Mouse (Mus musculus): Measurements from ENCODE around the gene Rps19. TPM values are rescaled to one million over a fixed set of nuclear protein-coding genes. Genes with fewer than 3 reads are reported as not detected.

The Rps19 gene
- total and polyA plus RNA-seq, 3 experiments = 1,739 to 4,140 (median 2,094) TPM

DNA sequence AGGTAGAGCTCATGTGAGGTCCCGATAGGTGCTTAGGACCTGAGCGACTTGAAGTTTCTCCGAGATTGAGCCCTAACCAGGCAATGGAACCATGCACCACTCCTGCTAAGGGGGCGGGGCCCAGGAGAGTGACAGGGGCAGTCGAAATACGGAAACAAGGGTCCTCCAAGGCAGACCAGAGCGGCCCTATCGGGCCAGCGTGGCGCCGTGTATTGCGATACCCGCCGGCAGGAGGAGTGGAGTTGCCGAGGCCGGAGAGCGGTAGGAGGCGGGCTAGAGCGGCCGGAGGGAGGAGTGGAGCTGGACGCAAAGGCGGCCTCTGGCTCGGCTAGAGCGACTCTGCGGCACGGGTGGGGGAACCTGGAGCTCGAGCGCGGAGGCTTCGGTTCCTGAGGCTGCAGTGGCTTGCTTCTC lies 19.9 kb downstream of the Rps19 start (continued):
- TF ChIP-seq MAZ (IDR thresholded peaks at IDR 0.05; ENCODE audit: low read depth, low read length) (peak; percentile 95), ZNF384 (IDR thresholded peaks at IDR 0.05; ENCODE audit: low read depth, low read length) (no peak), MAFK (IDR thresholded peaks at IDR 0.05; ENCODE audit: insufficient replicate concordance, low read length) (no peak), CTCF (conservative IDR thresholded peaks at IDR 0.05 in 1 of 2, IDR thresholded peaks at IDR 0.05 in 1 of 2; ENCODE audit: low read depth in 2 of 2, low read length in 2 of 2) (peak in 1 of 2 experiments; percentile 23; a peak in 1 of 4 replicates), MXI1 (IDR thresholded peaks at IDR 0.05; ENCODE audit: low read depth, low read length) (peak; percentile 96), GABPA (IDR thresholded peaks at IDR 0.05; ENCODE audit: insufficient replicate concordance, low read depth, low read length) (peak; percentile 95), POLR2A (IDR thresholded peaks at IDR 0.05; ENCODE audit: low read depth, low read length) (peak; percentile 73), TBP (conservative IDR thresholded peaks at IDR 0.05; ENCODE audit: low read depth, low read length) (peak; percentile 81), EP300 (IDR thresholded peaks at IDR 0.05; ENCODE audit: low read length) (no peak), TCF12 (IDR thresholded peaks at IDR 0.05; ENCODE audit: low read depth, low read length) (peak; percentile 82)

DNA sequence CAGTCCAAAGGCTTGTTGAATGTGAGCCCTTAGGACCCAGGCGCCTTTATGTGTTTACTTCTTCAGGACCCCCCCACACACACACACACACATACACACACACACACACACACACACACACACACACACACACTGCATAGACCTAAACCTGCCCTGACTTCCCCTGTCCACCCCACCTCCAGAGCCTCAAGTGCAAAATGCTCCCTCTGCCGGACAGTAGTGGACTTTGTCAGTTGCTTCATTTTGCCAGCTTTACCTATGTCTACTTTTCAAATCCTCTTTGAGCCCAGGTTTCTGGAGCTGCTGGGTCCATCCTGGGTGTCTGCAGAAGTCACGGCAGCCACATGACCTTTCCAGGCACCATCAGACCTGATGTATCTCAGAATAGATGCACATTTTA lies 20.8 kb downstream of the Rps19 start:
- Histone ChIP-seq H3K4me3 (replicated peaks in 1 of 3; ENCODE audit: low read depth in 2 of 3, low read length in 2 of 3, poor library complexity in 1 of 3) (peak overlapping the region; percentile 69 to 79 (median 77)), H3K4me1 (ENCODE audit: control insufficient read depth in 1 of 2, insufficient read depth in 2 of 2) (peaks cover 19 to 48% of the 10 kb centered on the region in 2 experiments), H3K27me3 (replicated peaks) (no peaks in the 10 kb centered on the region), H3K4me2 (ENCODE audit: insufficient read depth, low read depth, poor library complexity, severe bottlenecking) (peak overlapping the region; percentile 92), H3K9me3 (replicated peaks; ENCODE audit: low read length) (no peaks in the 10 kb centered on the region), H3K27ac (ENCODE audit: insufficient read depth, low read depth) (peak overlapping the region; percentile 15; the same call in 1 of the 2 replicates), H3K36me3 (replicated peaks in 1 of 2; ENCODE audit: control insufficient read depth in 1 of 2, insufficient read depth in 1 of 2, low read length in 1 of 2) (peaks cover 41 to 62% of the 10 kb centered on the region in 2 experiments), H3K9ac (ENCODE audit: insufficient read depth, low read depth) (peak overlapping the region; percentile 79), H3K79me2 (replicated peaks; ENCODE audit: control insufficient read depth, extremely low read depth, insufficient read depth, poor library complexity, severe bottlenecking) (peaks cover 34% of the 10 kb centered on the region)
- peak; percentile 86 for DNase-seq (ENCODE audit: extremely low read depth)
- dilution Hi-C loops (cut with MboI; ENCODE audit: extremely low pct_ligation_motif_present, extremely low pct_unique_long_range_greater_than_20kb, low sequenced_read_pairs) (no loop called here), in situ Hi-C loops (cut with MboI; ENCODE audit: low pct_ligation_motif_present, low pct_unique_long_range_greater_than_20kb, low sequenced_read_pairs) (loop anchor here (10.0 kb wide), 1 partner anchor 50 kb away; no protein-coding TSS in a partner anchor)
- TF ChIP-seq SIN3A (IDR thresholded peaks at IDR 0.05; ENCODE audit: low read length) = peak; percentile 92
- no peak for TF ChIP-seq ZKSCAN1 (IDR thresholded peaks at IDR 0.05; ENCODE audit: borderline replicate concordance, low read depth, low read length)
- no peak for TF ChIP-seq KAT2A (IDR thresholded peaks at IDR 0.05; ENCODE audit: insufficient replicate concordance, low read length)
- TF ChIP-seq MAX (IDR thresholded peaks at IDR 0.05; ENCODE audit: low read length) = peak; percentile 34; the same call in 1 of the 2 replicates
- TF ChIP-seq MEF2A (IDR thresholded peaks at IDR 0.05; ENCODE audit: borderline replicate concordance, low read depth, low read length) = 0 out of 2 replicates have a peak, but pooled peaks have one; percentile 33
- TF ChIP-seq TCF12 (IDR thresholded peaks at IDR 0.05; ENCODE audit: low read depth, low read length) = 0 out of 2 replicates have a peak, but pooled peaks have one; percentile 34
- TF ChIP-seq ELF1 (IDR thresholded peaks at IDR 0.05; ENCODE audit: low read depth, low read length) = peak; percentile 60
- TF ChIP-seq CTCF (conservative IDR thresholded peaks at IDR 0.05 in 1 of 2, IDR thresholded peaks at IDR 0.05 in 1 of 2; ENCODE audit: low read depth in 2 of 2, low read length in 2 of 2) = peak; percentile 14 to 83; a peak in 3 of 4 replicates
- no peak for TF ChIP-seq POLR2A (IDR thresholded peaks at IDR 0.05; ENCODE audit: low read depth, low read length)
- no peak; the same call in 1 of the 2 replicates for TF ChIP-seq IRF4 (IDR thresholded peaks at IDR 0.05; ENCODE audit: low read depth, low read length)
- peak; percentile 92 for TF ChIP-seq MAZ (IDR thresholded peaks at IDR 0.05; ENCODE audit: low read depth, low read length)
- peak; percentile 58 for TF ChIP-seq MXI1 (IDR thresholded peaks at IDR 0.05; ENCODE audit: low read depth, low read length)
- peak; percentile 23; the same call in 1 of the 2 replicates for TF ChIP-seq ZC3H11A (IDR thresholded peaks at IDR 0.05; ENCODE audit: low read depth, low read length)
- peak; percentile 60 for TF ChIP-seq RAD21 (IDR thresholded peaks at IDR 0.05; ENCODE audit: low read depth, low read length)
- peak; percentile 44; the same call in 1 of the 2 replicates for TF ChIP-seq MYC (IDR thresholded peaks at IDR 0.05; ENCODE audit: low read depth, low read length)
- peak; percentile 91 for TF ChIP-seq SMC3 (IDR thresholded peaks at IDR 0.05; ENCODE audit: low read depth, low read length)
- TF ChIP-seq ETS1 (conservative IDR thresholded peaks at IDR 0.05; ENCODE audit: low read depth, low read length) = 0 out of 2 replicates have a peak, but pooled peaks have one; percentile 8
- peak; percentile 55 for TF ChIP-seq HCFC1 (IDR thresholded peaks at IDR 0.05; ENCODE audit: low read depth, low read length)
- TF ChIP-seq NELFE (IDR thresholded peaks at IDR 0.05; ENCODE audit: low read depth, low read length) = peak; percentile 49; the same call in 1 of the 2 replicates
